Mouse (Mus musculus): ENCODE data around the gene Fam71a. TPM values are rescaled to one million over a fixed set of nuclear protein-coding genes. Genes with fewer than 3 reads are reported as not detected.

The Fam71a gene
- not detected in 2 replicates for total RNA-seq (2012; rRNA removed)
- total RNA-seq (2014; rRNA removed) = not detected in 2 replicates
- not detected in 2 replicates for polyA plus RNA-seq (2012; ENCODE audit: insufficient read length, low read depth)

DNA sequence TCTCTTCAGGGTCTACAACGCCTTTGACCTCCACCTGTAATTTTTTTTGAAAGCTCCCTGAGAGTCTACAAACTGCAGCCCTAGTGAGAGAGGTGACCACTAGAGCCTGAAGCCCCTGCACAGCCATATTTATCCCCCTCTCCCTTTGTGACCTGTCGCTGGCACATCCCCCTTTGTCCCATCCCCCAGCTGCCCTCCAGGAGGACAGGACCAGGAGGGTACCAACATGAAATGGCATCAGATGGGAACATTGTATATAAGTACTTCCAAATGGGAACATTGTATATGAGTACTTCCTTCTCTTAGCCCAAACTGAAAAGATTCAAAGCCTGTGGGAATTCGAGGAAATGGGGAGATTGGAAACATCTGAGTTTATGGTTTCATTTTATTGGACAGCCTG lies at the start of gene Fam71a:
TSS of gene Fam71a (minus strand) at position 101 of the 400 bp plus-strand sequence.
- H3K4me1 ChIP-seq (ENCODE audit: control insufficient read depth in 1 of 2, insufficient read depth in 2 of 2) = peaks cover 14 to 15% of the 10 kb centered on the region in 2 experiments
- H3K4me3 ChIP-seq (replicated peaks in 1 of 3; ENCODE audit: low read depth in 2 of 3, low read length in 2 of 3, poor library complexity in 1 of 3) = no peak within 1 kb of the TSS
- dilution Hi-C loops (cut with MboI; ENCODE audit: extremely low pct_ligation_motif_present, extremely low pct_unique_long_range_greater_than_20kb, low sequenced_read_pairs) = no loop called here
- TF ChIP-seq CHD1 (IDR thresholded peaks at IDR 0.05; ENCODE audit: low read depth, low read length) = no peak
- no peak for TF ChIP-seq JUN (IDR thresholded peaks at IDR 0.05; ENCODE audit: insufficient read depth, low read depth, low read length)
- no peak for TF ChIP-seq MYC (IDR thresholded peaks at IDR 0.05; ENCODE audit: low read depth, low read length)
- TF ChIP-seq ETS1 (conservative IDR thresholded peaks at IDR 0.05; ENCODE audit: low read depth, low read length) = no peak
- no peak for TF ChIP-seq RCOR1 (conservative IDR thresholded peaks at IDR 0.05; ENCODE audit: low read depth, low read length)
- TF ChIP-seq HCFC1 (IDR thresholded peaks at IDR 0.05; ENCODE audit: low read depth, low read length) = no peak
- TF ChIP-seq JUND (conservative IDR thresholded peaks at IDR 0.05; ENCODE audit: low read depth, low read length) = no peak
- TF ChIP-seq POLR2AphosphoS2 (IDR thresholded peaks at IDR 0.05; ENCODE audit: low read depth, low read length) = no peak
- no peak for TF ChIP-seq E2F4 (IDR thresholded peaks at IDR 0.05; ENCODE audit: insufficient replicate concordance, low read depth, low read length)
- TF ChIP-seq PAX5 (IDR thresholded peaks at IDR 0.05; ENCODE audit: low read length) = no peak
- TF ChIP-seq MAZ (IDR thresholded peaks at IDR 0.05; ENCODE audit: low read depth, low read length) = no peak
- TF ChIP-seq EP300 (IDR thresholded peaks at IDR 0.05; ENCODE audit: low read length) = no peak
- TF ChIP-seq MAFK (IDR thresholded peaks at IDR 0.05; ENCODE audit: insufficient replicate concordance, low read length) = no peak
- no peak for TF ChIP-seq ELF1 (IDR thresholded peaks at IDR 0.05; ENCODE audit: low read depth, low read length)
- no peak for TF ChIP-seq CHD2 (IDR thresholded peaks at IDR 0.05; ENCODE audit: low read length)
- H3K9me3 ChIP-seq (replicated peaks; ENCODE audit: low read length) = no peaks in the 10 kb centered on the region
- DNase-seq (ENCODE audit: extremely low read depth) = no peak
- H3K27ac ChIP-seq (ENCODE audit: insufficient read depth, low read depth) = no peak within 1 kb of the TSS
- H3K9ac ChIP-seq (ENCODE audit: insufficient read depth, low read depth) = no peak within 1 kb of the TSS
- peaks cover 5% of the 10 kb centered on the region for H3K27me3 ChIP-seq (replicated peaks)
- H3K79me2 ChIP-seq (replicated peaks; ENCODE audit: control insufficient read depth, extremely low read depth, insufficient read depth, poor library complexity, severe bottlenecking) = no peaks in the 10 kb centered on the region
- no peak within 1 kb of the TSS for H3K4me2 ChIP-seq (ENCODE audit: insufficient read depth, low read depth, poor library complexity, severe bottlenecking)
- H3K36me3 ChIP-seq (replicated peaks in 1 of 2; ENCODE audit: control insufficient read depth in 1 of 2, insufficient read depth in 1 of 2, low read length in 1 of 2) = peaks cover 4 to 17% of the 10 kb centered on the region in 2 experiments
- in situ Hi-C loops (cut with MboI; ENCODE audit: low pct_ligation_motif_present, low pct_unique_long_range_greater_than_20kb, low sequenced_read_pairs) = no loop called here

DNA sequence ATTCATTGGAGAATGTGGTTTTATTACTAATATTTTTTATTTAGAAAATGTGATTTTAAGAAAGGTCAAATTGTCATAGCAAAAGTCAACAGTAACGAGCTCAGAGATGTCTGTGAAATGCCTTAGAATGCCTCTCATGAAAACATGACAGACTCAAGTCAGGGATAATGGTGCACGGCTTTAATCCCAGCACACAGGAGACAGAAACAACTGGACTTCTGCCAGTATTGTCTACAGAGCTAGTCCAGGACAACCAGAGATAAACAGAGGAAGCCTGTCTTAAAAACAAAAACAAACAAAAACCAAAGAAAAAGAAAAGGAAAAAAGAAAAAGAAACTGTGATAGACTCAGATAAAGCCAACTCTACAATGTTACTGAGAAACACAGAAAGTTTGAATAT lies 46.5 kb upstream of the Fam71a start:
- Histone ChIP-seq H3K79me2 (replicated peaks; ENCODE audit: control insufficient read depth, extremely low read depth, insufficient read depth, poor library complexity, severe bottlenecking) (no peaks in the 10 kb centered on the region), H3K4me3 (replicated peaks in 1 of 3; ENCODE audit: low read depth in 2 of 3, low read length in 2 of 3, poor library complexity in 1 of 3) (no peak overlapping the region), H3K4me2 (ENCODE audit: insufficient read depth, low read depth, poor library complexity, severe bottlenecking) (no peak overlapping the region), H3K9me3 (replicated peaks; ENCODE audit: low read length) (no peaks in the 10 kb centered on the region), H3K27me3 (replicated peaks) (peaks cover 6% of the 10 kb centered on the region), H3K9ac (ENCODE audit: insufficient read depth, low read depth) (no peak overlapping the region), H3K27ac (ENCODE audit: insufficient read depth, low read depth) (no peak overlapping the region), H3K4me1 (ENCODE audit: control insufficient read depth in 1 of 2, insufficient read depth in 2 of 2) (no peaks in the 10 kb centered on the region), H3K36me3 (replicated peaks in 1 of 2; ENCODE audit: control insufficient read depth in 1 of 2, insufficient read depth in 1 of 2, low read length in 1 of 2) (no peaks in the 10 kb centered on the region)
- TF ChIP-seq MAZ (IDR thresholded peaks at IDR 0.05; ENCODE audit: low read depth, low read length) (no peak), IRF4 (IDR thresholded peaks at IDR 0.05; ENCODE audit: low read depth, low read length) (no peak), JUN (IDR thresholded peaks at IDR 0.05; ENCODE audit: insufficient read depth, low read depth, low read length) (no peak), POLR2A (IDR thresholded peaks at IDR 0.05; ENCODE audit: low read depth, low read length) (no peak), ZKSCAN1 (IDR thresholded peaks at IDR 0.05; ENCODE audit: borderline replicate concordance, low read depth, low read length) (no peak), NRF1 (IDR thresholded peaks at IDR 0.05; ENCODE audit: low read depth, low read length) (no peak)
- dilution Hi-C loops (cut with MboI; ENCODE audit: extremely low pct_ligation_motif_present, extremely low pct_unique_long_range_greater_than_20kb, low sequenced_read_pairs) (no loop called here), in situ Hi-C loops (cut with MboI; ENCODE audit: low pct_ligation_motif_present, low pct_unique_long_range_greater_than_20kb, low sequenced_read_pairs) (no loop called here)
- no peak for DNase-seq (ENCODE audit: extremely low read depth)

All from CH12.LX (cell line).